27 mouse cellular contexts compared by ENCODE assay signal in genomic region chr5:124310091-124310490, GRCm38 (mm10).
"Had no signal": no experiment of that assay in that cellular context is flagged by ENCODE, and none has a peak within 500 bp of the region (broad histone marks: within the 10 kb centered on the region; RNA-seq: fewer than 3 reads in every experiment).

No protein-coding gene starts in this region.

- H3K4me1 ChIP-seq: heart, embryonic 15.5 days; hindbrain, embryonic 13.5 days; hindbrain, embryonic 15.5 days; intestine, embryonic 15.5 days; limb, embryonic 10.5 days; limb, embryonic 12.5 days; liver, embryonic 13.5 days; liver, embryonic 15.5 days had no signal

- ATAC-seq: inflammation-experienced regulatory T-cells, adult 6 months; intestine, embryonic 15.5 days; intestine, postnatal 0 days had no signal

- DNase-seq: gastrocnemius, postnatal 14 days; gastrocnemius, postnatal 36 days; heart, adult 11 months; heart, adult 2 months; heart, postnatal 14 days; heart, postnatal 36 days; kidney, adult 18-20 months; kidney, adult 8-10 months; kidney, postnatal 10 days; kidney, postnatal 25 days; kidney, postnatal 4 days; liver; liver, embryonic 13.5 days had no signal

- H3K9ac ChIP-seq: heart, embryonic 13.5 days; heart, embryonic 15.5 days; hindbrain, embryonic 13.5 days; hindbrain, embryonic 15.5 days; intestine, embryonic 15.5 days; limb, embryonic 12.5 days; liver, embryonic 13.5 days; liver, embryonic 15.5 days had no signal

- H3K27me3 ChIP-seq: heart, embryonic 13.5 days; heart, embryonic 15.5 days; hindbrain, embryonic 13.5 days; hindbrain, embryonic 15.5 days; intestine, embryonic 15.5 days; limb, embryonic 12.5 days; liver, embryonic 13.5 days; liver, embryonic 15.5 days had no signal

- H3K27ac ChIP-seq: heart, adult 2 months; heart, embryonic 15.5 days; hindbrain, embryonic 13.5 days; hindbrain, embryonic 15.5 days; intestine, embryonic 15.5 days; layer of hippocampus, adult 2 months; left cerebral cortex, adult 2 months; limb, embryonic 10.5 days; limb, embryonic 12.5 days; liver, embryonic 13.5 days; liver, embryonic 15.5 days had no signal

- H3K4me2 ChIP-seq: heart, embryonic 11.5 days; heart, embryonic 13.5 days; heart, embryonic 15.5 days; hindbrain, embryonic 13.5 days; hindbrain, embryonic 15.5 days; intestine, embryonic 15.5 days; limb, embryonic 12.5 days; liver, embryonic 11.5 days; liver, embryonic 13.5 days; liver, embryonic 15.5 days had no signal

- H3K4me3 ChIP-seq: heart, adult 2 months; heart, embryonic 13.5 days; heart, embryonic 15.5 days; hindbrain, embryonic 13.5 days; hindbrain, embryonic 15.5 days; intestine, embryonic 15.5 days; layer of hippocampus, adult 2 months; left cerebral cortex, adult 2 months; limb, embryonic 10.5 days; limb, embryonic 12.5 days; liver, embryonic 13.5 days; liver, embryonic 15.5 days had no signal

- H3K9me3 ChIP-seq: heart, embryonic 15.5 days; hindbrain, embryonic 15.5 days; intestine, embryonic 15.5 days; limb, embryonic 10.5 days had no signal
